Comparison of ENCODE assay signal across 7 mouse cellular contexts in genomic region chr11:71003611-71004315, GRCm38 (mm10). TPM values are rescaled to one million over a fixed set of nuclear protein-coding genes. Genes with fewer than 3 reads are reported as not detected.
DNase-seq lines count a peak whose midpoint lies in the region; ATAC-seq and TF ChIP-seq lines count a peak whose summit lies in the region.

No protein-coding gene starts in this region.

- peak overlapping the region; percentile 96 for H3K4me3 ChIP-seq in lung, embryonic 16.5 days (ENCODE audit: low read length)
- H3K4me3 ChIP-seq in forebrain, embryonic 15.5 days, result peak overlapping the region; percentile 99
- peak overlapping the region; percentile 92 for H3K4me3 ChIP-seq in limb, embryonic 14.5 days (replicated peaks; ENCODE audit: low read length)
- H3K4me3 ChIP-seq in neural tube, embryonic 13.5 days, result peak overlapping the region; percentile 88

- no peak for DNase-seq in lung, adult 18-20 months
- peak; percentile 31 for DNase-seq in brain, adult 2 months (ENCODE audit: low read depth, low spot score)
- DNase-seq in limb, embryonic 14.5 days (ENCODE audit: low spot score), result peak; percentile 34
- no peak for DNase-seq in left cerebral cortex, adult 18-20 months (ENCODE audit: low spot score in 2 of 2)

- H3K4me1 ChIP-seq in lung, embryonic 16.5 days (replicated peaks; ENCODE audit: control insufficient read depth, insufficient read depth, low read length), result peaks cover 9% of the 10 kb centered on the region
- peaks cover 21% of the 10 kb centered on the region for H3K4me1 ChIP-seq in forebrain, embryonic 15.5 days
- H3K4me1 ChIP-seq in limb, embryonic 14.5 days (ENCODE audit: control insufficient read depth, insufficient read depth, low read length), result peaks cover 12% of the 10 kb centered on the region
- peaks cover 21% of the 10 kb centered on the region for H3K4me1 ChIP-seq in neural tube, embryonic 13.5 days (replicated peaks)

- H3K27me3 ChIP-seq in lung, embryonic 16.5 days (ENCODE audit: control insufficient read depth, insufficient read depth, low read depth, low read length), result no peaks in the 10 kb centered on the region
- no peaks in the 10 kb centered on the region for H3K27me3 ChIP-seq in forebrain, embryonic 15.5 days
- H3K27me3 ChIP-seq in limb, embryonic 14.5 days (ENCODE audit: control insufficient read depth, insufficient read depth, low read length), result no peaks in the 10 kb centered on the region
- no peaks in the 10 kb centered on the region for H3K27me3 ChIP-seq in neural tube, embryonic 13.5 days

- no peak for TF ChIP-seq POLR2A in limb, embryonic 14.5 days (IDR thresholded peaks at IDR 0.05; ENCODE audit: borderline replicate concordance, extremely low read depth, insufficient read depth, insufficient read length)

- peak overlapping the region; percentile 63 for H3K9ac ChIP-seq in lung, embryonic 16.5 days (ENCODE audit: low read length)
- peak overlapping the region; percentile 67 for H3K9ac ChIP-seq in forebrain, embryonic 15.5 days (replicated peaks)
- peak overlapping the region; percentile 70 for H3K9ac ChIP-seq in limb, embryonic 14.5 days (ENCODE audit: low read depth, low read length, severe bottlenecking)
- H3K9ac ChIP-seq in neural tube, embryonic 13.5 days, result peak overlapping the region; percentile 81

- under 1% methylated on average over 49 of the region's 49 CpGs for WGBS in lung, embryonic 16.5 days
- WGBS in forebrain, embryonic 15.5 days, result under 1% methylated on average over 49 of the region's 49 CpGs
- under 1% methylated on average over 43 of the region's 49 CpGs for WGBS in limb, embryonic 14.5 days
- WGBS in neural tube, embryonic 13.5 days, result under 1% methylated on average over 49 of the region's 49 CpGs

- H3K27ac ChIP-seq in lung, embryonic 16.5 days (ENCODE audit: low read length), result peak overlapping the region; percentile 43
- H3K27ac ChIP-seq in forebrain, embryonic 15.5 days (replicated peaks), result peak overlapping the region; percentile 79
- H3K27ac ChIP-seq in limb, embryonic 14.5 days (replicated peaks; ENCODE audit: low read depth, low read length), result peak overlapping the region; percentile 76; the same call in 1 of the 2 replicates
- H3K27ac ChIP-seq in neural tube, embryonic 13.5 days (replicated peaks), result peak overlapping the region; percentile 83

- H3K4me2 ChIP-seq in lung, embryonic 16.5 days (ENCODE audit: low read depth, low read length), result peak overlapping the region; percentile 80
- H3K4me2 ChIP-seq in forebrain, embryonic 15.5 days (replicated peaks), result peak overlapping the region; percentile 78
- H3K4me2 ChIP-seq in limb, embryonic 14.5 days (replicated peaks; ENCODE audit: low read depth, low read length, severe bottlenecking), result peak overlapping the region; percentile 80
- peak overlapping the region; percentile 92 for H3K4me2 ChIP-seq in neural tube, embryonic 13.5 days

- peaks cover 11% of the 10 kb centered on the region for H3K36me3 ChIP-seq in lung, embryonic 16.5 days (ENCODE audit: control insufficient read depth, insufficient read depth, low read length)
- H3K36me3 ChIP-seq in forebrain, embryonic 15.5 days, result peaks cover 26% of the 10 kb centered on the region
- peaks cover 25% of the 10 kb centered on the region for H3K36me3 ChIP-seq in limb, embryonic 14.5 days (ENCODE audit: control insufficient read depth, insufficient read depth, low read length)
- peaks cover 38% of the 10 kb centered on the region for H3K36me3 ChIP-seq in neural tube, embryonic 13.5 days

- H3K9me3 ChIP-seq in lung, embryonic 16.5 days (ENCODE audit: control insufficient read depth, low read length), result no peaks in the 10 kb centered on the region
- H3K9me3 ChIP-seq in forebrain, embryonic 15.5 days, result no peaks in the 10 kb centered on the region
- H3K9me3 ChIP-seq in limb, embryonic 14.5 days (ENCODE audit: control insufficient read depth, low read length), result no peaks in the 10 kb centered on the region
- no peaks in the 10 kb centered on the region for H3K9me3 ChIP-seq in neural tube, embryonic 13.5 days

- peak; percentile 75 for ATAC-seq in lung, embryonic 16.5 days (ENCODE audit: low read depth)
- ATAC-seq in forebrain, embryonic 15.5 days (replicated peaks), result peak; percentile 82; the same call in 1 of the 2 replicates
- peak; percentile 67 for ATAC-seq in limb, embryonic 14.5 days (ENCODE audit: low FRiP score, low read depth)
- ATAC-seq in neural tube, embryonic 13.5 days (ENCODE audit: low read depth), result peak; percentile 85

RNA-seq across cellular contexts. Expression of gene Dhx33, which starts 0.5 kb away (rescaled TPM):
- 16.3 and 16.5 TPM in 2 replicates for polyA plus RNA-seq in lung, embryonic 16.5 days (2015; fragmentation: Nextera tagmentation; extraction: Ambion mirVana)
- polyA plus RNA-seq in forebrain, embryonic 15.5 days (2015; fragmentation: Nextera tagmentation; extraction: Ambion mirVana), result 16.8 and 17.3 TPM in 2 replicates
- 33.2 and 46.5 TPM in 2 replicates for polyA plus RNA-seq in limb, embryonic 14.5 days (2012; rRNA removed)
- 18.6 and 24.8 TPM in 2 replicates for polyA plus RNA-seq in limb, embryonic 14.5 days (2014; fragmentation: Nextera tagmentation; extraction: Ambion mirVana)
- polyA plus RNA-seq in neural tube, embryonic 13.5 days (2015; fragmentation: Nextera tagmentation; extraction: Ambion mirVana), result 14.0 and 15.2 TPM in 2 replicates
- 10 to 100 TPM; 25.9 to 27.0 TPM for total RNA-seq in left cerebral cortex, adult 18-20 months (2021)

RNA-seq across cellular contexts. Expression of gene Mis12, which starts 15.6 kb away (rescaled TPM):
- 47.4 and 52.0 TPM in 2 replicates for polyA plus RNA-seq in lung, embryonic 16.5 days (2015; fragmentation: Nextera tagmentation; extraction: Ambion mirVana)
- polyA plus RNA-seq in forebrain, embryonic 15.5 days (2015; fragmentation: Nextera tagmentation; extraction: Ambion mirVana), result 39.4 and 40.5 TPM in 2 replicates
- 15.2 and 23.1 TPM in 2 replicates for polyA plus RNA-seq in limb, embryonic 14.5 days (2012; rRNA removed)
- 30.4 and 32.5 TPM in 2 replicates for polyA plus RNA-seq in limb, embryonic 14.5 days (2014; fragmentation: Nextera tagmentation; extraction: Ambion mirVana)
- polyA plus RNA-seq in neural tube, embryonic 13.5 days (2015; fragmentation: Nextera tagmentation; extraction: Ambion mirVana), result 34.0 and 34.8 TPM in 2 replicates
- total RNA-seq in left cerebral cortex, adult 18-20 months (2021), result 10 to 100 TPM; 20.4 to 20.8 TPM

RNA-seq across cellular contexts. Expression of gene Derl2, which starts 15.9 kb away (rescaled TPM):
- polyA plus RNA-seq in lung, embryonic 16.5 days (2015; fragmentation: Nextera tagmentation; extraction: Ambion mirVana), result 52.1 and 53.0 TPM in 2 replicates
- polyA plus RNA-seq in forebrain, embryonic 15.5 days (2015; fragmentation: Nextera tagmentation; extraction: Ambion mirVana), result 35.5 and 36.2 TPM in 2 replicates
- 26.9 and 31.4 TPM in 2 replicates for polyA plus RNA-seq in limb, embryonic 14.5 days (2012; rRNA removed)
- 39.4 and 41.1 TPM in 2 replicates for polyA plus RNA-seq in limb, embryonic 14.5 days (2014; fragmentation: Nextera tagmentation; extraction: Ambion mirVana)
- 35.8 and 37.8 TPM in 2 replicates for polyA plus RNA-seq in neural tube, embryonic 13.5 days (2015; fragmentation: Nextera tagmentation; extraction: Ambion mirVana)
- total RNA-seq in left cerebral cortex, adult 18-20 months (2021), result 10 to 100 TPM; 21.0 to 28.8 TPM

RNA-seq across cellular contexts. Expression of gene C1qbp, which starts 20.9 kb away (rescaled TPM):
- polyA plus RNA-seq in lung, embryonic 16.5 days (2015; fragmentation: Nextera tagmentation; extraction: Ambion mirVana), result 171 and 185 TPM in 2 replicates
- 208 TPM in 2 replicates for polyA plus RNA-seq in forebrain, embryonic 15.5 days (2015; fragmentation: Nextera tagmentation; extraction: Ambion mirVana)
- polyA plus RNA-seq in limb, embryonic 14.5 days (2012; rRNA removed), result 149 and 173 TPM in 2 replicates
- 214 and 221 TPM in 2 replicates for polyA plus RNA-seq in limb, embryonic 14.5 days (2014; fragmentation: Nextera tagmentation; extraction: Ambion mirVana)
- 188 and 193 TPM in 2 replicates for polyA plus RNA-seq in neural tube, embryonic 13.5 days (2015; fragmentation: Nextera tagmentation; extraction: Ambion mirVana)
- 10 to 100 TPM; 96.4 to 97.1 TPM for total RNA-seq in left cerebral cortex, adult 18-20 months (2021)

RNA-seq across cellular contexts. Expression of gene 6330403K07Rik, which starts 29.6 kb away (rescaled TPM):
- polyA plus RNA-seq in lung, embryonic 16.5 days (2015; fragmentation: Nextera tagmentation; extraction: Ambion mirVana), result 70.4 and 73.7 TPM in 2 replicates
- 609 and 665 TPM in 2 replicates for polyA plus RNA-seq in forebrain, embryonic 15.5 days (2015; fragmentation: Nextera tagmentation; extraction: Ambion mirVana)
- polyA plus RNA-seq in limb, embryonic 14.5 days (2012; rRNA removed), result 165 and 186 TPM in 2 replicates
- polyA plus RNA-seq in limb, embryonic 14.5 days (2014; fragmentation: Nextera tagmentation; extraction: Ambion mirVana), result 84.5 and 97.9 TPM in 2 replicates
- polyA plus RNA-seq in neural tube, embryonic 13.5 days (2015; fragmentation: Nextera tagmentation; extraction: Ambion mirVana), result 544 and 566 TPM in 2 replicates
- total RNA-seq in left cerebral cortex, adult 18-20 months (2021), result 100 to 1,000 TPM; 274 to 322 TPM

Comparison
In these comparisons a context has a peak if more than half of its experiments do, and no peak if none do; other contexts are left out.
1. DNase-seq: peak in brain, adult 2 months (single experiment) and limb, embryonic 14.5 days (single experiment); none in lung, adult 18-20 months (0 of 2) and left cerebral cortex, adult 18-20 months (0 of 2).
2. Peak in every context shown above with its lines, with median percentiles within 50 percentile points of each other: ATAC-seq, H3K27ac ChIP-seq, H3K4me2 ChIP-seq, H3K4me3 ChIP-seq and H3K9ac ChIP-seq.